Comparison of ENCODE assay signal across 26 mouse cellular contexts in the genomic region with DNA sequence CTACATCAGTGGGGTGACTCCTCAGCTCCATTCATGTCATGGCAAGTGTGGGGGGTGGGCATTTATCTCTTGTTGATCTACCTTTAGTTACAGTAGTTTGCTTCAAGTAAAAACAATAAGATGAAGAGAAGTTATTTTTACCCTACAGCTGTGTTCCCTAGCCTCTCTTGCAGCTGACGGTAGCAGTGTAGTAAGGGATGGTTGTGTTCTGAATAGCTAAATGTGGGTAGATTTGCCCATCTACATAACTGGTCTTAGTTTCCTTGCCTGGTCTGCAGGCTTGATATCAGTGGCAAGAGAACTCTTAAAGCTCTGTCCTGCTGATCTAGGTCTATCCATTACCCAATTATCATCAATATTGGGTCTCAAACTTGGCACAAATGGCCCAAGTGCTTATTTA.
"Had no signal": no experiment of that assay in that cellular context is flagged by ENCODE, and none has a peak within 500 bp of the region (broad histone marks: within the 10 kb centered on the region; RNA-seq: fewer than 3 reads in every experiment).

No protein-coding gene starts in this region.

- H3K27me3 ChIP-seq: embryonic facial prominence, embryonic 12.5 days; embryonic facial prominence, embryonic 13.5 days; embryonic facial prominence, embryonic 15.5 days; forebrain, embryonic 15.5 days had no signal

- H3K4me1 ChIP-seq: embryonic facial prominence, embryonic 10.5 days; embryonic facial prominence, embryonic 12.5 days; embryonic facial prominence, embryonic 13.5 days; embryonic facial prominence, embryonic 15.5 days; forebrain, embryonic 10.5 days; forebrain, embryonic 12.5 days; forebrain, embryonic 13.5 days; forebrain, embryonic 15.5 days had no signal

- H3K27ac ChIP-seq: embryonic facial prominence, embryonic 10.5 days; embryonic facial prominence, embryonic 12.5 days; embryonic facial prominence, embryonic 13.5 days; embryonic facial prominence, embryonic 15.5 days; forebrain, embryonic 10.5 days; forebrain, embryonic 12.5 days; forebrain, embryonic 13.5 days; forebrain, embryonic 15.5 days; gastrocnemius, adult 2 months; heart, adult 2 months had no signal

- H3K9me3 ChIP-seq: embryonic facial prominence, embryonic 10.5 days; embryonic facial prominence, embryonic 12.5 days; embryonic facial prominence, embryonic 13.5 days; embryonic facial prominence, embryonic 15.5 days; forebrain, embryonic 10.5 days; forebrain, embryonic 12.5 days; forebrain, embryonic 13.5 days; forebrain, embryonic 15.5 days had no signal

- H3K4me3 ChIP-seq: embryonic facial prominence, embryonic 10.5 days; embryonic facial prominence, embryonic 12.5 days; embryonic facial prominence, embryonic 13.5 days; embryonic facial prominence, embryonic 15.5 days; erythroblast, embryonic 14.5 days; forebrain, embryonic 10.5 days; forebrain, embryonic 12.5 days; forebrain, embryonic 13.5 days; forebrain, embryonic 15.5 days; gastrocnemius, adult 2 months; heart, adult 2 months had no signal

- H3K36me3 ChIP-seq: embryonic facial prominence, embryonic 10.5 days; embryonic facial prominence, embryonic 12.5 days; embryonic facial prominence, embryonic 13.5 days; embryonic facial prominence, embryonic 15.5 days; forebrain, embryonic 10.5 days; forebrain, embryonic 12.5 days; forebrain, embryonic 15.5 days had no signal

- DNase-seq: cerebellum, adult 8-10 months; cerebellum, adult 9-10 months; cerebellum, adult 9-11 months; cerebellum, postnatal 10 days; cerebellum, postnatal 14 days; cerebellum, postnatal 25 days; cerebellum, postnatal 36 days; embryo, embryonic 11 days; forebrain, postnatal 0 days; gastrocnemius, adult 2 months; gastrocnemius, postnatal 10 days; gastrocnemius, postnatal 14 days; gastrocnemius, postnatal 25 days; gastrocnemius, postnatal 36 days; heart, adult 11 months; heart, adult 18-20 months; heart, adult 2 months had no signal
